Mouse (Mus musculus): ENCODE measurements around the gene AW011738.
A peak's percentile ranks its signal among the peaks of the same experiment; 100 is the strongest.

The AW011738 gene

GRCm38 (mm10) chr4:156203001-156203412 lies at the start of gene AW011738:
TSS of gene AW011738 (plus strand) at chr4:156203304.
- peak in 1 of 2 experiments; percentile 58 for DNase-seq (ENCODE audit: low spot score in 2 of 2)

GRCm38 (mm10) chr4:156154771-156155170 lies 48.3 kb upstream of the AW011738 start:
- DNase-seq (ENCODE audit: low spot score in 2 of 2) = no peak

GRCm38 (mm10) chr4:156166477-156166876 lies 36.6 kb upstream of the AW011738 start:
- DNase-seq (ENCODE audit: low spot score in 2 of 2) = no peak

GRCm38 (mm10) chr4:156168611-156169010 lies 34.5 kb upstream of the AW011738 start:
- no peak for DNase-seq (ENCODE audit: low spot score in 2 of 2)

GRCm38 (mm10) chr4:156169129-156169528 lies 34.0 kb upstream of the AW011738 start:
- DNase-seq (ENCODE audit: low spot score in 2 of 2) = peak in 1 of 2 experiments; percentile 2

- DNase-seq (ENCODE audit: low spot score in 2 of 2) = peak in 1 of 2 experiments; percentile 2
These were observed 31.3 kb upstream of the AW011738 start for GRCm38 (mm10) chr4:156171828-156172227.

- DNase-seq (ENCODE audit: low spot score in 2 of 2) = no peak
These were observed 25.5 kb upstream of the AW011738 start for GRCm38 (mm10) chr4:156177630-156178029.

GRCm38 (mm10) chr4:156183747-156184146 lies 19.4 kb upstream of the AW011738 start:
- DNase-seq (ENCODE audit: low spot score in 2 of 2) = no peak

GRCm38 (mm10) chr4:156184291-156184954 lies 18.7 kb upstream of the AW011738 start:
- no peak for DNase-seq (ENCODE audit: low spot score in 2 of 2)

GRCm38 (mm10) chr4:156185456-156185949 lies 17.6 kb upstream of the AW011738 start:
- DNase-seq (ENCODE audit: low spot score in 2 of 2) = no peak

- DNase-seq (ENCODE audit: low spot score in 2 of 2) = peak in 1 of 2 experiments; percentile 55
These were observed 16.9 kb upstream of the AW011738 start for GRCm38 (mm10) chr4:156185950-156186850.

- no peak for DNase-seq (ENCODE audit: low spot score in 2 of 2)
These were observed 14.8 kb upstream of the AW011738 start for GRCm38 (mm10) chr4:156188162-156188810.

GRCm38 (mm10) chr4:156188811-156189323 lies 14.2 kb upstream of the AW011738 start:
- peak in 1 of 2 experiments; percentile 40 for DNase-seq (ENCODE audit: low spot score in 2 of 2)

- DNase-seq (ENCODE audit: low spot score in 2 of 2) = no peak
These were observed 10.5 kb upstream of the AW011738 start for GRCm38 (mm10) chr4:156192421-156193199.

GRCm38 (mm10) chr4:156193200-156193590 lies 9.9 kb upstream of the AW011738 start:
- DNase-seq (ENCODE audit: low spot score in 2 of 2) = no peak

- DNase-seq (ENCODE audit: low spot score in 2 of 2) = no peak
These were observed 9.2 kb upstream of the AW011738 start for GRCm38 (mm10) chr4:156193906-156194305.

GRCm38 (mm10) chr4:156194346-156194745 lies 8.8 kb upstream of the AW011738 start:
- DNase-seq (ENCODE audit: low spot score in 2 of 2) = no peak

GRCm38 (mm10) chr4:156195927-156196870 lies 6.9 kb upstream of the AW011738 start:
- peak; percentile 35 to 50 for DNase-seq (ENCODE audit: low spot score in 2 of 2)

- DNase-seq (ENCODE audit: low spot score in 2 of 2) = peak in 1 of 2 experiments; percentile 33
These were observed 5.8 kb upstream of the AW011738 start, which contains the start of gene Agrn for GRCm38 (mm10) chr4:156197131-156197828. TSS of gene Agrn (minus strand) at chr4:156197488.
